In the genomic region with DNA sequence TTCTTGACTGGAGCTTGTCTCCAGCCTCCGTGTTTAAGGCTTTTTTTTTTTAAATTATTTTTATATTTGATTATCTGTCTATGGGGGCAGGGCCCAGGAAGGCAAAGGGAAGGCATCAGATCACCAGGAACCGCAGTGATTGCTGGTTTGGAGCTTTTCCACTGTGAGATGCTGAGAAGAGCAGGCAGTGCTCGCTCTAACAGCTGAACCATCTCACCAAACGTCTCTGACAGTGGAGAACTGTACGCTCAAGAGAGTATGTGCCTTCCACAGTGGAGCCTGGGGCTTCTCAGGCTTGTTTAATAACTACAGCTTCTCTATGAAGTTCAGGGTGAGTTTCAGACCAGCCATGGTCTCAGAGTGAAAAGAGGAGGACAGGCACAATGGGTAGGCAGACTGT, we compare ENCODE assay signal across 9 mouse cellular contexts. TPM values are rescaled to one million over a fixed set of nuclear protein-coding genes. Genes with fewer than 3 reads are reported as not detected.
DNase-seq lines count a peak whose midpoint lies in the region; ATAC-seq and TF ChIP-seq lines count a peak whose summit lies in the region.
"Had no signal": no experiment of that assay in that cellular context is flagged by ENCODE, and none has a peak within 500 bp of the region (broad histone marks: within the 10 kb centered on the region; RNA-seq: fewer than 3 reads in every experiment).

No protein-coding gene starts in this region.

- ATAC-seq in kidney, postnatal 0 days (replicated peaks; ENCODE audit: low FRiP score, low read depth): no peak
- ATAC-seq in embryonic facial prominence, embryonic 14.5 days (ENCODE audit: low read depth): no peak
- ATAC-seq in intestine, embryonic 15.5 days: no peak
- ATAC-seq in midbrain, embryonic 15.5 days (replicated peaks): no peak

- peaks cover under 1% of the 10 kb centered on the region; the same call in 1 of the 2 replicates for H3K36me3 ChIP-seq in kidney, postnatal 0 days (ENCODE audit: insufficient read depth, low read length)
- H3K36me3 ChIP-seq in embryonic facial prominence, embryonic 14.5 days (ENCODE audit: control insufficient read depth, insufficient read depth, low read length): peaks cover 29% of the 10 kb centered on the region
- peaks cover 18% of the 10 kb centered on the region for H3K36me3 ChIP-seq in intestine, embryonic 15.5 days
- H3K36me3 ChIP-seq in midbrain, embryonic 15.5 days (replicated peaks): peaks cover 4% of the 10 kb centered on the region

- H3K27ac ChIP-seq in kidney, postnatal 0 days: no peak overlapping the region
- H3K27ac ChIP-seq in embryonic facial prominence, embryonic 14.5 days (replicated peaks; ENCODE audit: low read depth, low read length): no peak overlapping the region
- H3K27ac ChIP-seq in intestine, embryonic 15.5 days: no peak overlapping the region
- no peak overlapping the region for H3K27ac ChIP-seq in midbrain, embryonic 15.5 days

- 0 out of 2 replicates have a peak, but pooled peaks cover 15% of the 10 kb centered on the region for H3K4me1 ChIP-seq in kidney, postnatal 0 days (replicated peaks; ENCODE audit: insufficient read depth, low read length)
- peaks cover 9% of the 10 kb centered on the region for H3K4me1 ChIP-seq in embryonic facial prominence, embryonic 14.5 days (ENCODE audit: control insufficient read depth, insufficient read depth, low read length)
- peaks cover 18% of the 10 kb centered on the region for H3K4me1 ChIP-seq in intestine, embryonic 15.5 days (replicated peaks)
- H3K4me1 ChIP-seq in midbrain, embryonic 15.5 days: peaks cover 29% of the 10 kb centered on the region

- WGBS in kidney, postnatal 0 days: 45% methylated on average over 5 of the region's 5 CpGs
- 83% methylated on average over 5 of the region's 5 CpGs for WGBS in embryonic facial prominence, embryonic 14.5 days
- 41% methylated on average over 5 of the region's 5 CpGs for WGBS in intestine, embryonic 15.5 days
- WGBS in midbrain, embryonic 15.5 days: 86% methylated on average over 5 of the region's 5 CpGs

- H3K4me3 ChIP-seq in kidney, postnatal 0 days (replicated peaks; ENCODE audit: low read depth, low read length): peak overlapping the region; percentile 7; the same call in 1 of the 2 replicates
- no peak overlapping the region for H3K4me3 ChIP-seq in embryonic facial prominence, embryonic 14.5 days (ENCODE audit: low read depth, low read length)
- no peak overlapping the region for H3K4me3 ChIP-seq in intestine, embryonic 15.5 days (replicated peaks)
- no peak overlapping the region for H3K4me3 ChIP-seq in midbrain, embryonic 15.5 days

- H3K4me2 ChIP-seq in kidney, postnatal 0 days (ENCODE audit: low read length): peak overlapping the region; percentile 19
- peak overlapping the region; percentile 16; the same call in 1 of the 2 replicates for H3K4me2 ChIP-seq in embryonic facial prominence, embryonic 14.5 days (ENCODE audit: low read depth, low read length)
- peak overlapping the region; percentile 89 for H3K4me2 ChIP-seq in intestine, embryonic 15.5 days (replicated peaks)
- H3K4me2 ChIP-seq in midbrain, embryonic 15.5 days: peak overlapping the region; percentile 77

- no peaks in the 10 kb centered on the region for H3K9me3 ChIP-seq in kidney, postnatal 0 days (replicated peaks; ENCODE audit: low read length)
- no peaks in the 10 kb centered on the region for H3K9me3 ChIP-seq in embryonic facial prominence, embryonic 14.5 days (ENCODE audit: control insufficient read depth, low read length)
- H3K9me3 ChIP-seq in intestine, embryonic 15.5 days: no peaks in the 10 kb centered on the region
- no peaks in the 10 kb centered on the region for H3K9me3 ChIP-seq in midbrain, embryonic 15.5 days

- DNase-seq in kidney, postnatal 0 days (ENCODE audit: low spot score): no peak
- no peak for DNase-seq in kidney, postnatal 36 days
- no peak for DNase-seq in embryonic facial prominence, embryonic 14.5 days (ENCODE audit: low spot score)
- no peak for DNase-seq in c-Kit-positive CD71-positive TER-119-positive erythroid progenitor cells, embryonic 14.5 days (ENCODE audit: low spot score)
- no peak for DNase-seq in frontal cortex, adult 2 months (ENCODE audit: extremely low spot score in 1 of 2, low spot score in 1 of 2)
- DNase-seq in spleen, postnatal 4 days (ENCODE audit: low spot score in 2 of 2): no peak
- DNase-seq: adrenal gland, postnatal 25 days had no signal

- no peak overlapping the region for H3K9ac ChIP-seq in kidney, postnatal 0 days (ENCODE audit: low read depth, low read length)
- H3K9ac ChIP-seq in embryonic facial prominence, embryonic 14.5 days (ENCODE audit: low read depth, low read length): 0 out of 2 replicates have a peak overlapping the region, but pooled peaks have one; percentile 35
- no peak overlapping the region for H3K9ac ChIP-seq in intestine, embryonic 15.5 days
- no peak overlapping the region for H3K9ac ChIP-seq in midbrain, embryonic 15.5 days

- no peak for TF ChIP-seq CTCF in kidney, postnatal 0 days (IDR thresholded peaks at IDR 0.05; ENCODE audit: low read depth)

- H3K27me3 ChIP-seq in kidney, postnatal 0 days (ENCODE audit: insufficient read depth, low read length): no peaks in the 10 kb centered on the region
- no peaks in the 10 kb centered on the region for H3K27me3 ChIP-seq in embryonic facial prominence, embryonic 14.5 days (replicated peaks; ENCODE audit: control insufficient read depth, insufficient read depth, low read length)
- no peaks in the 10 kb centered on the region for H3K27me3 ChIP-seq in intestine, embryonic 15.5 days (replicated peaks)
- no peaks in the 10 kb centered on the region for H3K27me3 ChIP-seq in midbrain, embryonic 15.5 days (replicated peaks)

RNA-seq across cellular contexts. Expression of gene Ntmt1, which starts 1.9 kb away (rescaled TPM):
- 77.4 and 81.4 TPM in 2 replicates for polyA plus RNA-seq in kidney, postnatal 0 days (2015; fragmentation: Nextera tagmentation; extraction: Ambion mirVana)
- 81.7 and 85.6 TPM in 2 replicates for polyA plus RNA-seq in embryonic facial prominence, embryonic 14.5 days (2014; fragmentation: Nextera tagmentation; extraction: Ambion mirVana)
- polyA plus RNA-seq in intestine, embryonic 15.5 days (2015; fragmentation: Nextera tagmentation; extraction: Ambion mirVana): 84.5 and 85.4 TPM in 2 replicates
- 122 and 123 TPM in 2 replicates for polyA plus RNA-seq in midbrain, embryonic 15.5 days (2015; fragmentation: Nextera tagmentation; extraction: Ambion mirVana)
- 40.5 and 48.8 TPM in 2 replicates for polyA plus RNA-seq in frontal cortex, adult 2 months (2012; rRNA removed)

RNA-seq across cellular contexts. Expression of gene 1700001O22Rik, which starts 6.0 kb away (rescaled TPM):
- 4.6 TPM in 2 replicates for polyA plus RNA-seq in kidney, postnatal 0 days (2015; fragmentation: Nextera tagmentation; extraction: Ambion mirVana)
- 1.9 and 2.5 TPM in 2 replicates for polyA plus RNA-seq in embryonic facial prominence, embryonic 14.5 days (2014; fragmentation: Nextera tagmentation; extraction: Ambion mirVana)
- 1.1 and 1.8 TPM in 2 replicates for polyA plus RNA-seq in intestine, embryonic 15.5 days (2015; fragmentation: Nextera tagmentation; extraction: Ambion mirVana)
- 1.2 and 1.7 TPM in 2 replicates for polyA plus RNA-seq in midbrain, embryonic 15.5 days (2015; fragmentation: Nextera tagmentation; extraction: Ambion mirVana)
- polyA plus RNA-seq in frontal cortex, adult 2 months (2012; rRNA removed): 10.8 and 12.3 TPM in 2 replicates

RNA-seq across cellular contexts. Expression of gene Asb6, which starts 20.6 kb away (rescaled TPM):
- 26.1 and 26.9 TPM in 2 replicates for polyA plus RNA-seq in kidney, postnatal 0 days (2015; fragmentation: Nextera tagmentation; extraction: Ambion mirVana)
- 26.6 and 30.4 TPM in 2 replicates for polyA plus RNA-seq in embryonic facial prominence, embryonic 14.5 days (2014; fragmentation: Nextera tagmentation; extraction: Ambion mirVana)
- 22.4 and 23.3 TPM in 2 replicates for polyA plus RNA-seq in intestine, embryonic 15.5 days (2015; fragmentation: Nextera tagmentation; extraction: Ambion mirVana)
- polyA plus RNA-seq in midbrain, embryonic 15.5 days (2015; fragmentation: Nextera tagmentation; extraction: Ambion mirVana): 44.9 and 47.5 TPM in 2 replicates
- 41.2 and 45.1 TPM in 2 replicates for polyA plus RNA-seq in frontal cortex, adult 2 months (2012; rRNA removed)

RNA-seq across cellular contexts. Expression of gene Prrx2, which starts 25.3 kb away (rescaled TPM):
- polyA plus RNA-seq in kidney, postnatal 0 days (2015; fragmentation: Nextera tagmentation; extraction: Ambion mirVana): 5.8 and 6.9 TPM in 2 replicates
- polyA plus RNA-seq in embryonic facial prominence, embryonic 14.5 days (2014; fragmentation: Nextera tagmentation; extraction: Ambion mirVana): 63.8 and 68.0 TPM in 2 replicates
- 2.5 and 4.3 TPM in 2 replicates for polyA plus RNA-seq in intestine, embryonic 15.5 days (2015; fragmentation: Nextera tagmentation; extraction: Ambion mirVana)
- polyA plus RNA-seq in midbrain, embryonic 15.5 days (2015; fragmentation: Nextera tagmentation; extraction: Ambion mirVana): 3.7 and 4.0 TPM in 2 replicates
- 3.7 and 4.0 TPM in 2 replicates for polyA plus RNA-seq in frontal cortex, adult 2 months (2012; rRNA removed)

Comparison
In these comparisons a context has a peak if more than half of its experiments do, and no peak if none do; other contexts are left out.
1. H3K4me2 ChIP-seq: peak in every context shown above with its lines; median percentile 89 in intestine, embryonic 15.5 days; 77 in midbrain, embryonic 15.5 days; 19 in kidney, postnatal 0 days; 16 in embryonic facial prominence, embryonic 14.5 days.